Mouse (Mus musculus) liver, embryonic 14.5 days (tissue): ENCODE data around the gene Fbxo48. TPM values are rescaled to one million over a fixed set of nuclear protein-coding genes. Genes with fewer than 3 reads are reported as not detected.
A peak's percentile ranks its signal among the peaks of the same experiment; 100 is the strongest.

Experiments used
- ATAC-seq: fragments of 200-750 bp; cut with Nextera tagmentation; 2 replicates; pipeline ENCODE4 v1.8.0; 2017; ENCODE audit warnings: moderate number of reproducible peaks, mild to moderate bottlenecking, moderate library complexity; ENCODE audit not compliant: insufficient read depth
- DNase-seq, 3 experiments: peaks; one replicate each; pipeline ENCODE4 v3.0.0-alpha.2; 2012 to 2013; ENCODE audit warnings: low read depth in 3 of 3, low spot score in 3 of 3
- H3K27ac ChIP-seq: fragments of 300-500 bp; sonication (generic); 2 replicates; pipeline ENCODE4 v1.5.1; 2014; ENCODE audit warnings: moderate library complexity, mild to moderate bottlenecking, control low read depth, inconsistent platforms
- H3K27me3 ChIP-seq: fragments of 300-500 bp; sonication (generic); 2 replicates; pipeline ENCODE4 v1.6.1; 2014; ENCODE audit warnings: mild to moderate bottlenecking, low read length, moderate library complexity; ENCODE audit not compliant: control insufficient read depth, insufficient read depth
- H3K36me3 ChIP-seq: fragments of 300-500 bp; sonication (generic); replicated peaks from 2 replicates; pipeline ENCODE4 v1.6.1; 2014; ENCODE audit warnings: low read depth; ENCODE audit not compliant: control insufficient read depth, insufficient read depth
- H3K4me1 ChIP-seq, 2 experiments: fragments of 200-500 bp in 1 of 2; fragments of 300-500 bp in 1 of 2; sonication (generic) in 1 of 2; replicated peaks; 2 replicates each; pipeline ENCODE4 v1.6.1; 2012 to 2014; ENCODE audit warnings: antibody characterized with exemption in 1 of 2, inconsistent platforms in 1 of 2, low read length in 1 of 2; ENCODE audit not compliant: control insufficient read depth in 2 of 2, insufficient read depth in 2 of 2
- H3K4me2 ChIP-seq: fragments of 300-500 bp; sonication (generic); 2 replicates; pipeline ENCODE4 v1.6.1; 2014; ENCODE audit warnings: low read depth, mild to moderate bottlenecking, control low read depth, moderate library complexity
- H3K4me3 ChIP-seq, 2 experiments: fragments of 200-500 bp in 1 of 2; fragments of 300-500 bp in 1 of 2; sonication (generic) in 1 of 2; 2 replicates each; pipeline ENCODE4 v1.5.1; 2012 to 2014; ENCODE audit warnings: low read depth in 2 of 2, low read length in 2 of 2, mild to moderate bottlenecking in 2 of 2, control low read depth in 1 of 2, inconsistent platforms in 1 of 2, moderate library complexity in 1 of 2; ENCODE audit not compliant: insufficient read depth in 1 of 2
- H3K9ac ChIP-seq: fragments of 300-500 bp; sonication (generic); replicated peaks from 2 replicates; pipeline ENCODE4 v1.6.1; 2014; ENCODE audit warnings: mild to moderate bottlenecking, control low read depth, moderate library complexity
- H3K9me3 ChIP-seq: fragments of 300-500 bp; sonication (generic); 2 replicates; pipeline ENCODE4 v1.6.1; 2016; ENCODE audit warnings: low read length, mixed read lengths; ENCODE audit not compliant: control insufficient read depth
- CTCF ChIP-seq: IDR thresholded peaks from 2 replicates; pipeline ENCODE4 v1.5.1; 2016; ENCODE audit warnings: antibody characterized with exemption, low read depth, control low read depth
- EP300 ChIP-seq: IDR thresholded peaks from 2 replicates; pipeline ENCODE4 v1.6.1; 2016; ENCODE audit warnings: antibody characterized with exemption, low read depth
- WGBS: fragments of 180-500 bp; shearing (Covaris S2); extraction: QIAGEN DNeasy Blood & Tissue Kit; methylation state at CpG from one replicate; pipeline ENCODE4 v1.1.7; 2014; ENCODE audit not compliant: insufficient replicate concordance; 5-methylcytosine and 5-hydroxymethylcytosine counted together
- polyA plus RNA-seq, 2 experiments: library from polyadenylated mRNA; depleted of rRNA in 1 of 2; stranded (reverse) in 1 of 2; unstranded in 1 of 2; fragments of >200 nt; fragmentation: Nextera tagmentation in 1 of 2; extraction: Ambion mirVana in 1 of 2; gene quantifications; 2 replicates each; pipeline versions ENCODE4 v1.2.1 to v1.2.3; 2012 to 2014

Fbxo48 gene
- polyA plus RNA-seq, 2 experiments = 1.9 to 3.5 TPM

DNA sequence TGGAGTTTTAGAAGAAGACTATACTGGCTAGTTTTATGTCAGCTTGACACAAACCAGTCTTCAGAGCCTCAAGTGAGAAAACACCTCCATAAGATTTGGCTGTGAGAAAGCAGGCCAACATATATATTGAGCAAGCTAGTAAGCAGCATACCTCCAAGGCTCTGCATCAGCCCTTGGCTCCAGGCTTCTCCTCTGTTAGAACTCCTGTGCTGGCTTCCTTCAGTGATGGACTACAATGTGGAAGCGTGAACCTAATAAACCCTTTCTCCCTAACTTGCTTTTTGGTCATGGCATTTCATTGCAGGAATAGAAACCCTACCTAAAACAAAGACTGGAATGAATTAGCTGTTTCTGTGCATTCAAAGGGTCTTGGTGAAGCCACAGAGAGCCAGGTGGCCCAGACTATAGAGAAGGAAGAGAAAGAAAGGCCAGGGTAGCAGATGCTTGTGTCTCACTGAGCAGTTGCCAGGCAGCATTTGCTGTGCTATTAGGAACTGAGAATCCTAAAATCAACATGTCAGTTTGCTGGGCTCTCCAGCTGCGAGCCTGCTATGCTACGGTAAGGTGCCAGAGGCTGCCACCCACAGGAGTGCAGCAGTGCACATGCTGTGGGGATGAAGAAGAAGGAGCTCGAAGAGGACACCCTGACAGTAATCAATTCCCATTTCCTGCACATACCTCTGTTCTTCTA lies 9.9 kb upstream of the Fbxo48 start:
- Histone ChIP-seq H3K4me1 (no peaks in the 10 kb centered on the region), H3K36me3 (no peaks in the 10 kb centered on the region), H3K9me3 (no peaks in the 10 kb centered on the region), H3K9ac (no peak overlapping the region), H3K4me3 (no peak overlapping the region), H3K27me3 (no peaks in the 10 kb centered on the region), H3K4me2 (no peak overlapping the region), H3K27ac (no peak overlapping the region)
- no peak for DNase-seq
- 73% methylated on average over 4 of the region's 4 CpGs for WGBS
- no peak for ATAC-seq
- TF ChIP-seq EP300 = no peak
- TF ChIP-seq CTCF = no peak

DNA sequence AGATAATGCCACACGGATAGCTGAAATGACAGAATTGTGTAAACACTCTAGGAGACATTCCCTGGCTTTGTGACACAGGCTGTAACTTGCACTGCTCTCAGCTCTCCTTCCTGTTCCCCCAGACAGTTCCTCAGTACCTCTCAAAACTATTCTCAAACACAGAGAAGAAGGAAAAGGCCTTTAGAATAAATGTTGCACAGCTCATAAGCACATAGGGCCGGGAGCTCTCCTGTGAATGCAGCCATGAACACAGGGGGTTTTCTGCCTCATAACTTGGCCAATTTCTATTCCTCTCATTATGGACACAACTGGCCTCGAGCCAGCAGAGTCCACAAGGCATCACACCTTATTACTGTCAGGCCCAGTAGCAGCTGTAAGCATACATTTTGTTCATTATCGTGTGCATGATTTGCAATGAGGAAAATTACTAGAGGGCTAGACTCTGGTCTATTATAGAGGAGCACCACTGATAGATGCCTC lies 9.2 kb upstream of the Fbxo48 start:
- no peak overlapping the region for H3K9ac ChIP-seq
- no peak for ATAC-seq
- TF ChIP-seq EP300 (no peak), CTCF (no peak)
- H3K9me3 ChIP-seq = no peaks in the 10 kb centered on the region
- H3K27me3 ChIP-seq = no peaks in the 10 kb centered on the region
- no peaks in the 10 kb centered on the region for H3K36me3 ChIP-seq
- H3K4me2 ChIP-seq = no peak overlapping the region
- WGBS = 53% methylated on average over 4 of the region's 4 CpGs
- no peak overlapping the region for H3K27ac ChIP-seq
- no peak for DNase-seq
- H3K4me3 ChIP-seq = no peak overlapping the region
- H3K4me1 ChIP-seq = no peaks in the 10 kb centered on the region

- no peak for ATAC-seq
- WGBS = 65% methylated on average over 4 of the region's 4 CpGs
- no peak for TF ChIP-seq CTCF
- TF ChIP-seq EP300 = no peak
Measured at GRCm38 (mm10) chr11:16943016-16943415, 8.2 kb upstream of the Fbxo48 start.

DNA sequence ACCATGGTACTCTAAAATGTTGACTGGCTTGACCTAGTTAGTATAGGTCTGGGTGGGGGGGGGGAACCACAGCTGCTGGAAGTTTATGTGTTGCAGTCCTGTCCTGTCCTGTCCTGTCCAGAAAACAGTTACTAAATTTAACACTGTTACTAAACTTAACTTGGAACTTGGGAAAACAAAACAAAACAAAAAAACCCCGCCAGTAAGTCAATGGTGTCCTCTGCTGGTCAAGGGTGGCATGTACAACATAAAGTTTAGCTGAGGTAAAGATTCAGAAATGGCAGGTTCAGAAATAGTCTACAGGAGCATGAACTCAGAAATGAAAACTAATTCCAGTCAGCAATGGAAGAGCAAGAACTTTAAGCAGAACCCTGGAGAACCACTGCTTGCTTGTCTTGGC lies 2.4 kb upstream of the Fbxo48 start:
- Histone ChIP-seq H3K4me3 (no peak overlapping the region), H3K4me1 (peaks cover 0 to 7% of the 10 kb centered on the region in 2 experiments), H3K27ac (no peak overlapping the region), H3K9ac (no peak overlapping the region), H3K27me3 (no peaks in the 10 kb centered on the region), H3K9me3 (no peaks in the 10 kb centered on the region), H3K4me2 (0 out of 2 replicates have a peak overlapping the region, but pooled peaks have one; percentile 15), H3K36me3 (no peaks in the 10 kb centered on the region; the same call in 1 of the 2 replicates)
- no peak for DNase-seq
- TF ChIP-seq EP300 (no peak), CTCF (peak; percentile 67)
- no peak for ATAC-seq
- WGBS = 23% methylated on average over 1 of the region's 1 CpGs

More at GRCm38 (mm10) chr11:16943016-16943415, 8.2 kb upstream of the Fbxo48 start:
- Histone ChIP-seq H3K9ac (no peak overlapping the region), H3K36me3 (no peaks in the 10 kb centered on the region), H3K27ac (no peak overlapping the region), H3K4me1 (no peaks in the 10 kb centered on the region), H3K9me3 (no peaks in the 10 kb centered on the region), H3K4me2 (no peak overlapping the region), H3K27me3 (no peaks in the 10 kb centered on the region), H3K4me3 (no peak overlapping the region)
- no peak for DNase-seq

DNA sequence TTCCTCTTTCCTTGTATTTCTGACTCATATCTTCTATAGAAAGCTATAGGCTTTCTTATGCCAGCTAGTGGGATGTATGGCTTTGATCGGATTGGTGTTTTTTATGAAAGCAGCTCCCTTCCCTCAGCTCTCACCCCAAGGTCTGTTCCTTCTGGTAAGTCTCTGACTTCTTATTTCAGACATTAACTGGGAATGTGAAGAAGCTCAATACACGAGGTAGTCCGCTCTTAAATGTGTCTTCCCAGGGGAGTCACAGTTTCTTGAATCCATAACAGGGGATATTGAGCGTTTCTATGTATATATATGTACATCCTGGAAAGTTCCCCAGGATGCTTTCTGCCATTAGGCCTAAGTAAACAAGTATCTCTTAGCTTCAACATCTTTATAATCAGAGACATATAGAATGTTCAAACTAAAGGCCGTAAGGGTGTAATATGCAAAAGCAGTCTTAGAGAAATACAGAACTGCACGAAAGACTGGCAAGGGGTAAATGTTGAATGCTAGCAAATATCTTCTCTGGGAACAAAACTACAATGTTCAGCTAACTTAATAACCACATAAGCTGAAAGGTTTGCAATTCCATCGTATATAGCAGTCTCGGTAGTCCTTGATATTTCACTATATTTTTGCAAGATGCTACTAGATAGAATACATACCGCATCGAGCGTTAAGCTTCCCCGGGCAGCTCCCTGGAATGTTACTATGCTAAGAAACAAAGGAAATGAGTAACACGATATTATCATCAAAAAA lies 774 bp upstream of the Fbxo48 start:
- Histone ChIP-seq H3K27me3 (no peaks in the 10 kb centered on the region), H3K27ac (peak overlapping the region; percentile 68), H3K4me2 (peak overlapping the region; percentile 68), H3K4me1 (peaks cover 0 to 8% of the 10 kb centered on the region in 2 experiments), H3K36me3 (no peaks in the 10 kb centered on the region; the same call in 1 of the 2 replicates), H3K4me3 (peak overlapping the region; percentile 85), H3K9ac (peak overlapping the region; percentile 66), H3K9me3 (no peaks in the 10 kb centered on the region)
- ATAC-seq (no peak; the same call in 1 of the 2 replicates), DNase-seq (no peak)
- 26% methylated on average over 13 of the region's 13 CpGs for whole genome bisulfite sequencing
- no peak for TF ChIP-seq CTCF
- TF ChIP-seq EP300 = no peak
